Mouse (Mus musculus) effector memory CD4-positive, alpha-beta T cell, adult 7 months (primary cell): ENCODE results near the gene Mapk6. TPM values are rescaled to one million over a fixed set of nuclear protein-coding genes. Genes with fewer than 3 reads are reported as not detected.

Source experiments
- polyA plus RNA-seq: library from polyadenylated mRNA; unstranded; fragments of 100-300 nt; shearing (Covaris generic); gene quantifications from one replicate; pipeline ENCODE4 v1.2.1, GENCODE M21; 2017

Mapk6 gene
- 129 TPM for polyA plus RNA-seq

GRCm38 (mm10) chr9:75409852-75410378, at the start of gene Mapk6:
Gene Mapk6, minus strand, starts transcription at chr9:75410005.

GRCm38 (mm10) chr9:75440796-75441666, 31.2 kb upstream of the Mapk6 start, which contains the start of gene Leo1:
Gene Leo1, plus strand, starts transcription at chr9:75441524.

GRCm38 (mm10) chr9:75347458-75347857, 62.3 kb downstream of the Mapk6 start, which contains the start of gene Bcl2l10:
Gene Bcl2l10, plus strand, starts transcription at chr9:75347758.

Other genes starting within 250 kb of the Mapk6 start
- gene Myo5c, start 178.0 kb downstream of the Mapk6 start, polyA plus RNA-seq: 0.56 TPM
- gene Gnb5, start 103.7 kb downstream of the Mapk6 start, polyA plus RNA-seq: 3.0 TPM
- gene Bcl2l10, start 62.2 kb downstream of the Mapk6 start, polyA plus RNA-seq: not detected
- gene Leo1, start 31.5 kb upstream of the Mapk6 start, polyA plus RNA-seq: 24.7 TPM
- 190 TPM for gene Tmod3, start 149.7 kb upstream of the Mapk6 start, polyA plus RNA-seq
- 0.87 TPM for gene Tmod2, start 201.3 kb upstream of the Mapk6 start, polyA plus RNA-seq
- gene Lysmd2, start 215.7 kb upstream of the Mapk6 start, polyA plus RNA-seq: 59.1 TPM